Mouse (Mus musculus) ovary, postnatal 10 days (tissue): ENCODE measurements around the gene Rundc3a.

Source experiments
- DNase-seq: peaks from one replicate; pipeline ENCODE4 v3.0.0; 2022; ENCODE audit warnings: low spot score

The Rundc3a gene

GRCm38 (mm10) chr11:102448327-102448726 is 55.1 kb downstream of the Rundc3a start:
- DNase-seq = no peak

GRCm38 (mm10) chr11:102449043-102450008 is 56.1 kb downstream of the Rundc3a start:
- DNase-seq = no peak
